Mouse (Mus musculus) left cerebral cortex, adult 9 months (tissue): ENCODE measurements around the gene Rims1.

Experiments used
- DNase-seq, 2 experiments: peaks; one replicate each; pipeline ENCODE4 v3.0.0; 2022; ENCODE audit warnings: low spot score in 2 of 2

Rims1 gene

GRCm38 (mm10) chr1:22695046-22695445 is 110.7 kb downstream of the Rims1 start:
- no peak for DNase-seq

GRCm38 (mm10) chr1:22694514-22694913 is 111.3 kb downstream of the Rims1 start:
- DNase-seq: no peak

GRCm38 (mm10) chr1:22683455-22683854 is 122.3 kb downstream of the Rims1 start:
- no peak for DNase-seq

- no peak for DNase-seq
Observed at GRCm38 (mm10) chr1:22664196-22664595, 141.6 kb downstream of the Rims1 start.

- DNase-seq: no peak
Observed at GRCm38 (mm10) chr1:22661825-22662224, 144.0 kb downstream of the Rims1 start.

- peak in 1 of 2 experiments; percentile 38 for DNase-seq
Observed at GRCm38 (mm10) chr1:22655983-22656382, 149.8 kb downstream of the Rims1 start.

GRCm38 (mm10) chr1:22654903-22655302 is 150.9 kb downstream of the Rims1 start:
- peak in 1 of 2 experiments; percentile 56 for DNase-seq

GRCm38 (mm10) chr1:22650588-22650987 is 155.2 kb downstream of the Rims1 start:
- DNase-seq: no peak

- no peak for DNase-seq
Observed at GRCm38 (mm10) chr1:22649432-22649831, 156.4 kb downstream of the Rims1 start.

- no peak for DNase-seq
Observed at GRCm38 (mm10) chr1:22645257-22645656, 160.5 kb downstream of the Rims1 start.

GRCm38 (mm10) chr1:22640568-22640967 is 165.2 kb downstream of the Rims1 start:
- DNase-seq: no peak

GRCm38 (mm10) chr1:22639702-22640101 is 166.1 kb downstream of the Rims1 start:
- DNase-seq: no peak

- no peak for DNase-seq
Observed at GRCm38 (mm10) chr1:22633871-22634270, 171.9 kb downstream of the Rims1 start.

GRCm38 (mm10) chr1:22632551-22632950 is 173.2 kb downstream of the Rims1 start:
- no peak for DNase-seq

GRCm38 (mm10) chr1:22631991-22632390 is 173.8 kb downstream of the Rims1 start:
- DNase-seq: no peak

- no peak for DNase-seq
Observed at GRCm38 (mm10) chr1:22629011-22629410, 176.8 kb downstream of the Rims1 start.

GRCm38 (mm10) chr1:22627013-22627412 is 178.8 kb downstream of the Rims1 start:
- no peak for DNase-seq

- DNase-seq: no peak
Observed at GRCm38 (mm10) chr1:22626295-22626694, 179.5 kb downstream of the Rims1 start.

- DNase-seq: no peak
Observed at GRCm38 (mm10) chr1:22620827-22621226, 185.0 kb downstream of the Rims1 start.

GRCm38 (mm10) chr1:22615601-22616000 is 190.2 kb downstream of the Rims1 start:
- no peak for DNase-seq

- DNase-seq: no peak
Observed at GRCm38 (mm10) chr1:22613609-22614008, 192.2 kb downstream of the Rims1 start.

GRCm38 (mm10) chr1:22604329-22605044 is 201.3 kb downstream of the Rims1 start:
- DNase-seq: no peak

GRCm38 (mm10) chr1:22596197-22596596 is 209.6 kb downstream of the Rims1 start:
- DNase-seq: no peak

GRCm38 (mm10) chr1:22594841-22595240 is 211.0 kb downstream of the Rims1 start:
- no peak for DNase-seq
